Mouse (Mus musculus): ENCODE results near the gene Kank1. TPM values are rescaled to one million over a fixed set of nuclear protein-coding genes. Genes with fewer than 3 reads are reported as not detected.

The Kank1 gene
- polyA plus RNA-seq, 1 experiment from 2014 or later, result 81.5 TPM

- no peak overlapping the region for H3K4me3 ChIP-seq
- no peaks in the 10 kb centered on the region for H3K4me1 ChIP-seq (replicated peaks)
- H3K27ac ChIP-seq (ENCODE audit: poor library complexity, severe bottlenecking), result no peak overlapping the region
- H3K36me3 ChIP-seq, result no peaks in the 10 kb centered on the region
- H3K27me3 ChIP-seq (replicated peaks), result no peaks in the 10 kb centered on the region
- peaks cover 13% of the 10 kb centered on the region for H3K9me3 ChIP-seq (replicated peaks)
- WGBS, result 81% methylated on average over 5 of the region's 5 CpGs
- ATAC-seq (ENCODE audit: insufficient number of reproducible peaks, low FRiP score), result no peak
- no peak overlapping the region for H3K4me2 ChIP-seq
- H3K9ac ChIP-seq, result no peak overlapping the region
These were observed 242.4 kb downstream of the Kank1 start for GRCm38 (mm10) chr19:25479152-25479669.

GRCm38 (mm10) chr19:25480820-25481219 lies 244.0 kb downstream of the Kank1 start:
- Histone ChIP-seq H3K9ac (no peak overlapping the region), H3K4me1 (replicated peaks) (no peaks in the 10 kb centered on the region), H3K27me3 (replicated peaks) (0 out of 2 replicates have a peak, but pooled peaks cover 2% of the 10 kb centered on the region), H3K36me3 (no peaks in the 10 kb centered on the region), H3K4me2 (no peak overlapping the region), H3K4me3 (no peak overlapping the region), H3K27ac (ENCODE audit: poor library complexity, severe bottlenecking) (no peak overlapping the region), H3K9me3 (replicated peaks) (peaks cover 12% of the 10 kb centered on the region)
- no peak for ATAC-seq (ENCODE audit: insufficient number of reproducible peaks, low FRiP score)
- WGBS, result 81% methylated on average over 6 of the region's 6 CpGs

Other genes with a start within 250 kb of the Kank1 start
- gene Dock8, start 237.4 kb upstream of the Kank1 start, polyA plus RNA-seq (2016; fragmentation: Nextera tagmentation; extraction: Ambion mirVana), result 3.2 TPM in 2 replicates